Mouse (Mus musculus): ENCODE data around the gene Serpinb8. TPM values are rescaled to one million over a fixed set of nuclear protein-coding genes. Genes with fewer than 3 reads are reported as not detected.
A peak's percentile ranks its signal among the peaks of the same experiment; 100 is the strongest.

Gene Serpinb8
- polyA plus RNA-seq, 1 experiment from 2014 or later: 0.12 TPM

DNA sequence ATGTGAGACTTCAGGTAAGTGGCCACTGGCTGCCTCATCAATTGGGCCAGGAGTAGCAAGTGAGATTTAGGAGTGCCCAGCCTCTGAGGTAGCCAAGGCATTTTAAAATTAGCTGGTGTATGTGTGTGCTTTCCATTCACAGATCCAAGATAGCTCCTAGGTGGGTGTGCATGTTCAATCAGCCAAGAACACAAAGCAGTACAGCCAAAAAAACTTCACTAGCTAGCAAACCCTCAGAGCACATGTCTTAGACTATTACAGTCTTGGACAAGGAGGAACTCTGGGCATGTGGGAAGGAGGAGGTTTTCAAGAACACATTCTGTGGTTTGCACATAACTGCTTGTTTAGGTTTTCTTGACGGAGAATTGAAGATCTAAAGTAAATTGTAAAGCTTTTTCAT, 8.6 kb upstream of the Serpinb8 start:
- Histone ChIP-seq H3K4me3 (ENCODE audit: low read depth, low read length) (no peak overlapping the region), H3K27ac (ENCODE audit: low read depth) (no peak overlapping the region), H3K4me1 (ENCODE audit: insufficient read depth) (no peaks in the 10 kb centered on the region), H3K27me3 (ENCODE audit: insufficient read depth, low read length) (no peaks in the 10 kb centered on the region), H3K9me3 (ENCODE audit: low read length) (no peaks in the 10 kb centered on the region), H3K9ac (replicated peaks) (no peak overlapping the region), H3K36me3 (replicated peaks; ENCODE audit: insufficient read depth, low read length) (no peaks in the 10 kb centered on the region), H3K4me2 (ENCODE audit: low read depth, low read length) (no peak overlapping the region)
- DNase-seq (no peak), ATAC-seq (no peak)
- WGBS (ENCODE audit: insufficient replicate concordance): 43% methylated on average over 1 of the region's 1 CpGs
- TF ChIP-seq EP300 (IDR thresholded peaks at IDR 0.05; ENCODE audit: low read depth): no peak
- no peak for TF ChIP-seq CTCF (IDR thresholded peaks at IDR 0.05; ENCODE audit: low read depth)

- DNase-seq (no peak), ATAC-seq (no peak)
- H3K36me3 ChIP-seq (replicated peaks; ENCODE audit: insufficient read depth, low read length): no peaks in the 10 kb centered on the region
- H3K27ac ChIP-seq (ENCODE audit: low read depth): peak overlapping the region; percentile 53; the same call in 1 of the 2 replicates
- H3K4me2 ChIP-seq (ENCODE audit: low read depth, low read length): no peak overlapping the region
- no peak overlapping the region for H3K4me3 ChIP-seq (ENCODE audit: low read depth, low read length)
- H3K9ac ChIP-seq (replicated peaks): no peak overlapping the region
- H3K4me1 ChIP-seq (ENCODE audit: insufficient read depth): no peaks in the 10 kb centered on the region
- H3K9me3 ChIP-seq (ENCODE audit: low read length): no peaks in the 10 kb centered on the region
- no peak for TF ChIP-seq CTCF (IDR thresholded peaks at IDR 0.05; ENCODE audit: low read depth)
- TF ChIP-seq EP300 (IDR thresholded peaks at IDR 0.05; ENCODE audit: low read depth): no peak
- H3K27me3 ChIP-seq (ENCODE audit: insufficient read depth, low read length): no peaks in the 10 kb centered on the region
These were observed 6.9 kb upstream of the Serpinb8 start for GRCm38 (mm10) chr1:107582900-107583299.

DNA sequence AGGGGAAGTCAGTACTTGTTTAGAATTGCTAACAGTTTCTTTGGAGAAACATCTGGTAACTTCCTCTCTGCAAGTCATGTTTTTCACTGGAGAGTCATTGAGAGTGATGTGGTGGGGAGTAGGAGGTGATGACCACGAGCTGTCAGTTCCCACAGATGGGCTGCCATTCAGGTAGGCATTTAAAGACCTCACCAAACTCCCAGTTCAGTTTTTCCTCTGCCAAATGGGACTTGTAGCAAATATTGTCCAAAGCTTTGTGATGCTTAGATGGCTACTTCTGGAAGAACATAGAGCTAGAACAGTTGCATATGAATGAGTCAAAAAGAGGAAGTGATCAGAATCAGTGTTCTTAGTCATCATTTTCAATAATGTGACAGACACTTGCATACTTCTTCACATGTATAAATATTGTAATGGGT, 5.8 kb upstream of the Serpinb8 start:
- Histone ChIP-seq H3K4me1 (ENCODE audit: insufficient read depth) (no peaks in the 10 kb centered on the region), H3K4me2 (ENCODE audit: low read depth, low read length) (no peak overlapping the region), H3K27me3 (ENCODE audit: insufficient read depth, low read length) (no peaks in the 10 kb centered on the region), H3K4me3 (ENCODE audit: low read depth, low read length) (no peak overlapping the region), H3K36me3 (replicated peaks; ENCODE audit: insufficient read depth, low read length) (no peaks in the 10 kb centered on the region), H3K9ac (replicated peaks) (no peak overlapping the region), H3K9me3 (ENCODE audit: low read length) (no peaks in the 10 kb centered on the region), H3K27ac (ENCODE audit: low read depth) (peak overlapping the region; percentile 53; the same call in 1 of the 2 replicates)
- 17% methylated on average over 1 of the region's 1 CpGs for WGBS (ENCODE audit: insufficient replicate concordance)
- peak; percentile 12 for DNase-seq
- peak; percentile 45 for ATAC-seq
- TF ChIP-seq CTCF (IDR thresholded peaks at IDR 0.05; ENCODE audit: low read depth): no peak
- TF ChIP-seq EP300 (IDR thresholded peaks at IDR 0.05; ENCODE audit: low read depth): no peak

DNA sequence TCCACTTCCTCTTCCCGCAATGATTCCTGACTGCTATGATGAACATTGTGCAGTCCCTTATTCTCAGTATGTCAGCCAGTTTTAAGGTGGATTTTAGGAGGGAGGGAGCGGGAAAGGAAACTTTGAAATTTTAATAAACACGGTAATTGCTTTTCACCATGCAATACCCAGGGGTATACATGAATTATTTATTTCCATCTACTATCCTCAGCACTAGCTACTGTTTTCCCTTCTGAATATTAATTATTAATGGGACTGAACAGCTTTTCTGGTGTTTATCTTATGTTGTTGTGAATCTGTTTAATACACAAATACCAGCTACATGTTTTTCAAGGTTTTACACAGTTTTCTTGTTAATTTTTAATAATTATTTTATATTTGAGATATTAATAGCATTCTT, 4.9 kb upstream of the Serpinb8 start:
- Histone ChIP-seq H3K9ac (replicated peaks) (no peak overlapping the region), H3K27ac (ENCODE audit: low read depth) (no peak overlapping the region), H3K27me3 (ENCODE audit: insufficient read depth, low read length) (no peaks in the 10 kb centered on the region), H3K4me1 (ENCODE audit: insufficient read depth) (no peaks in the 10 kb centered on the region), H3K4me2 (ENCODE audit: low read depth, low read length) (no peak overlapping the region), H3K36me3 (replicated peaks; ENCODE audit: insufficient read depth, low read length) (no peaks in the 10 kb centered on the region), H3K4me3 (ENCODE audit: low read depth, low read length) (no peak overlapping the region), H3K9me3 (ENCODE audit: low read length) (no peaks in the 10 kb centered on the region)
- no peak for DNase-seq
- no peak for TF ChIP-seq EP300 (IDR thresholded peaks at IDR 0.05; ENCODE audit: low read depth)
- no peak for TF ChIP-seq CTCF (IDR thresholded peaks at IDR 0.05; ENCODE audit: low read depth)
- no peak for ATAC-seq
- WGBS (ENCODE audit: insufficient replicate concordance): 75% methylated on average over 3 of the region's 3 CpGs

- H3K4me3 ChIP-seq (ENCODE audit: low read depth, low read length): no peak overlapping the region
- H3K4me1 ChIP-seq (ENCODE audit: insufficient read depth): no peaks in the 10 kb centered on the region
- H3K36me3 ChIP-seq (replicated peaks; ENCODE audit: insufficient read depth, low read length): no peaks in the 10 kb centered on the region
- H3K4me2 ChIP-seq (ENCODE audit: low read depth, low read length): no peak overlapping the region
- no peaks in the 10 kb centered on the region for H3K9me3 ChIP-seq (ENCODE audit: low read length)
- WGBS (ENCODE audit: insufficient replicate concordance): 75% methylated on average over 3 of the region's 3 CpGs
- no peak for ATAC-seq
- no peak overlapping the region for H3K9ac ChIP-seq (replicated peaks)
- no peak overlapping the region for H3K27ac ChIP-seq (ENCODE audit: low read depth)
- no peaks in the 10 kb centered on the region for H3K27me3 ChIP-seq (ENCODE audit: insufficient read depth, low read length)
- no peak for DNase-seq
- TF ChIP-seq CTCF (IDR thresholded peaks at IDR 0.05; ENCODE audit: low read depth): no peak
- no peak for TF ChIP-seq EP300 (IDR thresholded peaks at IDR 0.05; ENCODE audit: low read depth)
These were observed 3.6 kb upstream of the Serpinb8 start for GRCm38 (mm10) chr1:107586196-107586595.

- TF ChIP-seq EP300 (IDR thresholded peaks at IDR 0.05; ENCODE audit: low read depth) (no peak), CTCF (IDR thresholded peaks at IDR 0.05; ENCODE audit: low read depth) (no peak)
- DNase-seq (no peak), ATAC-seq (no peak)
- Histone ChIP-seq H3K27ac (ENCODE audit: low read depth) (no peak overlapping the region), H3K36me3 (replicated peaks; ENCODE audit: insufficient read depth, low read length) (no peaks in the 10 kb centered on the region), H3K4me1 (ENCODE audit: insufficient read depth) (no peaks in the 10 kb centered on the region), H3K27me3 (ENCODE audit: insufficient read depth, low read length) (no peaks in the 10 kb centered on the region), H3K9me3 (ENCODE audit: low read length) (no peaks in the 10 kb centered on the region), H3K4me2 (ENCODE audit: low read depth, low read length) (no peak overlapping the region), H3K4me3 (ENCODE audit: low read depth, low read length) (no peak overlapping the region), H3K9ac (replicated peaks) (no peak overlapping the region)
These were observed 1.6 kb upstream of the Serpinb8 start for GRCm38 (mm10) chr1:107588206-107588605.

- 70% methylated on average over 1 of the region's 1 CpGs for WGBS (ENCODE audit: insufficient replicate concordance)
- Histone ChIP-seq H3K4me3 (ENCODE audit: low read depth, low read length) (no peak overlapping the region), H3K9me3 (ENCODE audit: low read length) (no peaks in the 10 kb centered on the region), H3K4me1 (ENCODE audit: insufficient read depth) (no peaks in the 10 kb centered on the region), H3K27ac (ENCODE audit: low read depth) (no peak overlapping the region), H3K4me2 (ENCODE audit: low read depth, low read length) (no peak overlapping the region), H3K27me3 (ENCODE audit: insufficient read depth, low read length) (no peaks in the 10 kb centered on the region), H3K36me3 (replicated peaks; ENCODE audit: insufficient read depth, low read length) (no peaks in the 10 kb centered on the region), H3K9ac (replicated peaks) (no peak overlapping the region)
- TF ChIP-seq CTCF (IDR thresholded peaks at IDR 0.05; ENCODE audit: low read depth) (no peak), EP300 (IDR thresholded peaks at IDR 0.05; ENCODE audit: low read depth) (no peak)
- ATAC-seq: no peak
- DNase-seq: no peak
These were observed 1.2 kb upstream of the Serpinb8 start for GRCm38 (mm10) chr1:107588642-107589041.
